Mouse (Mus musculus) layer of hippocampus, adult 9-10 months (tissue): Measurements from ENCODE around the gene Ppp1r21.
A peak's percentile ranks its signal among the peaks of the same experiment; 100 is the strongest.

Source experiments
- DNase-seq: peaks from one replicate; pipeline ENCODE4 v3.0.0; 2022; ENCODE audit warnings: low spot score

Gene Ppp1r21

GRCm38 (mm10) chr17:88574811-88575210 lies 44.9 kb downstream of the Ppp1r21 start:
- DNase-seq: no peak

DNA sequence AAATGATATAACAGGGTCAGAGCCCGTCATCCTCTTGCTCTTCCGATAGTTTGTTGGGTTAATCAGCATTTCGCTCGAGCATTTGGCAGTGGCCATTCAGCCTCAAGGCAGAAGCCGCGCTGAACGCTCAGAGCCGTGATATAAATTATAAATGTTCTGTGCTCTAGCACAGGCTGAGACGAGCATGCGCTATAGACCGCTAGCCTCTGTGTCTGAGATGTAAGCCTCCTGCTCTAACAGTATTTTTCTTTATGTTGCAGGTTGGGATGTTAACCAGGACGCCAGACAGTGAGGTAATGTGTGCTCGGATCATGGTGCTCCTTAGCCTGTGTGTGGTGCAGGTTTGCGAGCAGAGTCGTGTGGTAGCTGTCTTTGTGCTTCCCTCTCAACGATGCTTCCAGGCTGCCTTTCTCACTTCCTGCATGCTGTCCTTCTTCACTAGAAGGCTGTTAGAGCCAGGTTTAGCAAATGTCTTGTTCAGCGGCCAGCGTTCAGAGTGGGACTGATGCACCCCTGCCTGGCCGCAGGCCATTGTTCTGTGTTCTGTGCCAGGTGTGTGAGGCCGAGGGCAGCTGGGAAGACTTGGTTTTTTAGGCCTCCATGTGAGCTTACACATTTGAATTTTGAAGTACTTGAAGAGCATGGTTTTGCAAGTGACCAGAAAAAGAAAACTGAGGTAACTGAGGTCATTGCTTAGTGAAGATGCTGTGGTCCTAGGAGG lies 48.8 kb downstream of the Ppp1r21 start:
- no peak for DNase-seq

DNA sequence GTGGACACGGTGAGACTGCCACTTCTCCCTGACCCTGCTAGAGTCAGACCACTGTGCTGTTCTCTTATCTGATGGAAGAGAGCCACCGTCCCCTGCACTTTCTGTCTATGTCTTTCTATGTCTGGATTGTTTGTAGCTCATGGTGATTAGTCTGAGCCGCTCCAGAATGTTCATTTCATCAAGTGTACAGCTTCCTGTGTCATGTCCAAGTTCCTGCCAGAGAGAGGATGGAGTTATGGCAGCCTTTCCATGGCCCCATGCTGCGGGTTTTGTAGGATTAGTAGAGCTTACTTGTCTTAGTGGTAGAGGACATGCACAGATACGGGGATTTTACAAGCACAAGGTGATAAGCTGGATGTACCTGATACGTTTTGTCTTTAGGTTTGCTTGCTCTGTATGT lies 50.6 kb downstream of the Ppp1r21 start:
- DNase-seq: no peak

GRCm38 (mm10) chr17:88581511-88582021 lies 51.6 kb downstream of the Ppp1r21 start:
- no peak for DNase-seq

GRCm38 (mm10) chr17:88582999-88583398 lies 53.1 kb downstream of the Ppp1r21 start:
- DNase-seq: no peak

DNA sequence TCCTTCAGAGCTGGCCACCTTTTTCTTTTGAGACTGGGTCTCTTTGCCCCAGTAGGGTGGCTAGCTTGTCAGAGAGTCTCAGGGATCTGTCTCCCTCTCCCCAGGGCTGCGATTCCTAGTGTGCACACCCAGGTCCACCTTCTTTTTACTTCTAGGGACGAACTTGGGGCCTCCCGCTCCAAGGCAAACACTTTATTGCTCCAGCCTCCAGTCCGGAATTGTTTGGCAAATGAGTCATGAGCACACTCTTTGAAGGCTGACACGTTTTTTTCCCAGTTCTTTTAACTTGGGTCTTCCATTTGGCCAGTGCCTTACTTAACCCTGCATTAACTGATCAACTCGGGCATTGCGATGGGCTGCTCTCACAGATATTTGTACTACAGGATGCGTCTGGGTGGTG lies 53.5 kb downstream of the Ppp1r21 start:
- DNase-seq: no peak

- no peak for DNase-seq
These were observed 57.5 kb downstream of the Ppp1r21 start for GRCm38 (mm10) chr17:88587371-88587770.

DNA sequence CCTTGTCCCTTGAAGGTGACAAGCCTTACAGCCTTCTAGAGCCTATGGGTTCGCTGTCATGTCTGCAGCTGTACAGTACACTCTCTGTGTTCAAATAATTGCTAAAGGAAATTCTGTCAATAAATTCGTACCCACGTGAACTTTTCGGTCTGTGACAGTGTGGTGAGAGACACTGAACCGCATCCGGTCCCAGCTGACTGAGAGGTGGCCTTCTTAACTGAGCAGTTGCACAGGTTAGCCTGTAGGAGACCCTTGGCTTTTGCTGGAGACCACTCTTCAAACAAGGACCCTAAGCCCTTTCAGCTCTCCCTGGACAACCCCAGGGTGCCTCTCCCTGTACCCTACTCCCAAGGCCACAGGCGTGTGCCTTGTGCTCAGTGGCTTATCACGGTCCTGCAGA lies 58.3 kb downstream of the Ppp1r21 start:
- DNase-seq: no peak

- DNase-seq: no peak
These were observed 60.3 kb downstream of the Ppp1r21 start for GRCm38 (mm10) chr17:88590251-88590650.

DNA sequence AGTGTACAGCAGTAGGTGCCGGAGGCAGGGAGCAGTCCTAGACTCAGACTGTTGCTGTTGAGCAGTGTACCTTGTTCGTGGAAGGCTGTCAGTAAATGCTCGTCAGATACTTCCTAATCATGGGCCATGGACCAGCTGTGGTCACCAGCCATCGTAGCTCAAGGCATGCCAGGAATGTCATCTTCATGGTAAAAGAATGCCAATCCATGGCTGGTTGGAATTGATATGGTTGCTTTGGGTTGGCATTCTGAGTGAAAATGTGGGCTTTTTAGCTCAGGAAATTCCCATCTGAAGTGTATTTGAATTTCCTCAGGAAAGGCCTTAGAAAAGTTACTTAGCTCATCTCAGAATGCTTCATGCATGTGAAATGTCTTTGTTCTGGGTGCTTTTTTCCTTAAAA lies 65.2 kb downstream of the Ppp1r21 start:
- no peak for DNase-seq

DNA sequence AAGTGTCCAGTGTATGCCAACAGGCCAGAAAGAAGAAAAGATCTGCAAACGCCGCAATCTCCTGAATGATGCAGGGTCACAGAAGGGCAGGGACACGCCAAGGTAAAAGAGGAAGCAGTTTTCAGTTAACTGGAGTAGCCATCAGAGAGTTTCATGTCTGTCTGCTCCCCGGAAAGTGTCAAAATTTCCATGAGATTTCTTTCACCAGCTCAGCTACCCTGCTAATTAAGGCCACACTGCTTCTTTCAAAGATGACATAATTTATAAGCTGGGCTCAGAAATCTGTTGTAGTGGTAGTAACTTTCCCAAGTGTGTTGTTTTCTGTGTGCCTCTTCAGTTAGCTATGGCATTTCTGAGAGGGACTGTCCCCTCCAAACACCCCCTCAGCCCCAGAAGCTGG lies 66.2 kb downstream of the Ppp1r21 start:
- DNase-seq: no peak

- DNase-seq: peak; percentile 40
These were observed 66.8 kb downstream of the Ppp1r21 start for GRCm38 (mm10) chr17:88596544-88597221.

GRCm38 (mm10) chr17:88597222-88598055 lies 67.5 kb downstream of the Ppp1r21 start, which contains the start of gene Ston1:
Ston1 (plus strand) TSS chr17:88597684.
- no peak for DNase-seq

DNA sequence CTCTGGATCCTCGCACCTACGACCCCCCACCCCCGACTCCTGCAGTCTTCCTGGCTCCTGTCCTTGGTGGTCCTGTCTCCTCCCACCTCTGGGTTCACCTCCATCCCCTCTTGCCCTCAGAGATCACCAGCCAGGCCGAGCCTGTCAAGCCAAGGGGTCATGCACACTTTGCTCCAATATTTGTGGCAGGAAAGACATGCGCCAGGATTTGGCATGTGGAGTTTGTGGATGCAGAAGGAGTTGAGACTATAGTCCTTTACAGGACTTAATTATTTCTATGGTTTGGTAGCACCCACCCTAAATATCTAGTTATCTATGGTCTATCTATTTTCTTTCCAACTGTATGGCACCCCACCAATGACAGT lies 68.1 kb downstream of the Ppp1r21 start:
- no peak for DNase-seq

DNA sequence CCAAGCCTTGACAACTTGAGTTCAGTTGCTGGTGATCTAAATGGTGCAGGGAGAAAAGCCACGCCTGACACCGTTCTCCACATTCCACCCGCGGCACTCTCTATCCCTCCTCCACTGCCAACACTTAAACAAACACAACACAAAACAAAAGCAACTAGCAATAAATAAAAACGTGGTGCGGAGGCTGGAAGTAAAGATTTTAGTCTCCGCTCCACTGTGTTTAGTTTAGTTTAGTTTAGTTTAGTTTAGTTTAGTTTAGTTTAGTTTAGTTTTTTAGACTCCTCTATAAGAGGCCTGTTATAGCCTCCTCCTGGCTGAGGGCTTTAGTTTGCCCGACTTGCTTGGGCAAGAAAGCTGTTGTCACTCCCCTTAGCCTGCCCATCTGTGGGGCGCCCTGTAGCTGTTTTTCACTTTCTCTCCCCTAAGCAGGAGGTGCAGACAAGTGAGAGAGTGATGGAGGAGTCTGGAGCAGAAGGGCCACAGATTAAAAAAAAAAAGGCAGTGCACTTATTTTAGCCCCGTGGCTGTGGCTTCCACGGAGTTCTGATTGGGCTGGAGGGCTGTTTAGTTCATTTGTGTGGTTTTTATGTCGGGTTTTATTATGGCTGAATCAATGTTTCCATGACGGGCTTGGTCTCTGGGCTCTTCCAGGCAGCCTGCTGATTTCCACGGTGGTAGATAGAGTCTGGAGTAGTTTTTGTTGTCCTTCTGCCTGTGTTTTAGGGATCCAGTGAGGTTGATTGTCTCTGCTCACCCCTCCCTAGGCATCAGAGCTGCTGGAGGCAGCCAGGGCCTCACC lies 68.9 kb downstream of the Ppp1r21 start:
- DNase-seq: no peak

DNA sequence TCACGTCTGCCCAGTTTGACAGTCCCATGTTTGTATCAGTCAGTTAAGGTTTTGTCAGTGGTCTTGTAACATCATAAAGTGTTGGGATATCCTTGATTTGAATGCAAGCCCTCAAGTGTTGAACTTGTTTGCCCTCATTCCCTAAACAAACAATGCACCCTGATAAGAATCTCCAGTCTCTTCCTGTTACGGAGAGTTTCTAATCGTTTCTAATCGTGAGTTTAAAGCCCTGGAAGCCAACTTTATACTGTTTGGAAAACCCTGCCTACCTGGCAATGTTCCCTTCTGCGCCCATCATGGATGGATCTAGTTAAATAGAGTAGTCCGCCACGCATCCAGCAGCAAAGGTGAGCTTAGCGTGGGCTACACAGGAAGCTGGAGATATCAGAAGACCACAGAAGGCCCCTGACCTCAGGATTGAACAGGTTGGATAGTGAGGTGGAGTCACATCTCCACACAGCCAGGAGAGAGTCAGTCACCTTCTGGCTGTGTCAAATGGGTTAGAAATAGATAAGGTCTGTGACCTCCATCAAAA lies 70.6 kb downstream of the Ppp1r21 start:
- no peak for DNase-seq

- no peak for DNase-seq
These were observed 74.0 kb downstream of the Ppp1r21 start for GRCm38 (mm10) chr17:88603943-88604342.

DNA sequence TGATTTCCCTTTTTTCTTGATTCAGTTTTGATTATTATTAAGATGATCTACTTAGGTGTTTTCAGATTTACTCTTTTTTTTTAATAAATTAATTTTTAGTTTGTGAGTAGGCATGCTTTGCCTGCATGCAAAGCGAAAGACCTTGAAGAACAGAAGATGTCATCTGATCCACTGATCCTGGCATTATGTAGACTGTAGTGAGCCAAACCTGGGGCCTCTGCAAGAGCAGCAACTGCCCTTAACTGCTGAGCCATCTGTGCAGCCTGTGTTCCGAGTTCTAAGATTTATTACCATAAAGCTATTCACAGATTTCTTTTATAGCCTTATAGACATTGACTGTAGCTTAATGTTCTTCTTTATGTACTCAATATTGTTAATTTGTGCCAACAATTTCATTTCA lies 76.1 kb downstream of the Ppp1r21 start:
- DNase-seq: no peak

- DNase-seq: no peak
These were observed 79.4 kb downstream of the Ppp1r21 start for GRCm38 (mm10) chr17:88609361-88609760.

- no peak for DNase-seq
These were observed 81.1 kb downstream of the Ppp1r21 start for GRCm38 (mm10) chr17:88611057-88611456.

DNA sequence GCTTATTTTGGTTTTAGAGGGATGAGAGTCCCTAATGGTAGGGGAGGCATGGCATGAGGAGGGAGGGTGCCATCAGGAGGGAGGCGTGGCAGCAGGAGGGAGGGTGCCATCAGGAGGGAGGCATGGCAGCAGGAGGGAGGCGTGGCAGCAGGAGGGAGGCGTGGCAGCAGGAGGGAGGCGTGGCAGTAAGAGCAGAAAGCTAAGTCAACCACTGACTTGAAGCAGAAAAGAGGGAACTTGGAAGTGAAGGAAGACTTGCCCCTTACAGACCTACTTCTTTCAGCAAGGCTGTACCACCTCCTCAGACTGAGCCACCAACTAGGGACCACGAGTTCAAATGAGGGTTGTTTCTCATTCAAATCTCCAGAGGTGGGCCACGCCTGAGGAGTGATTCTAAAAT lies 83.3 kb downstream of the Ppp1r21 start:
- DNase-seq: no peak

GRCm38 (mm10) chr17:88613721-88614120 lies 83.8 kb downstream of the Ppp1r21 start:
- no peak for DNase-seq
